Mouse (Mus musculus): ENCODE measurements around the gene Aes. TPM values are rescaled to one million over a fixed set of nuclear protein-coding genes. Genes with fewer than 3 reads are reported as not detected.
A peak's percentile ranks its signal among the peaks of the same experiment; 100 is the strongest.

The Aes gene
- polyA plus RNA-seq, 1 experiment from 2014 or later = 536 TPM

GRCm38 (mm10) chr10:81605974-81606751 is 46.9 kb downstream of the Aes start, which contains the start of gene BC025920:
Gene BC025920 (plus strand): TSS chr10:81606270.
- WGBS = 1% methylated on average over 39 of the region's 39 CpGs
- Histone ChIP-seq H3K9ac (ENCODE audit: low read depth, low read length) (peak within 1 kb of the TSS; percentile 28; the same call in 1 of the 2 replicates), H3K27me3 (replicated peaks; ENCODE audit: control insufficient read depth, insufficient read depth, low read length) (no peaks in the 10 kb centered on the region), H3K4me1 (replicated peaks; ENCODE audit: control insufficient read depth, insufficient read depth, low read length) (peaks cover 17% of the 10 kb centered on the region), H3K36me3 (ENCODE audit: control insufficient read depth, insufficient read depth) (no peaks in the 10 kb centered on the region), H3K27ac (ENCODE audit: low read depth, low read length) (peak within 1 kb of the TSS; percentile 89), H3K9me3 (ENCODE audit: control insufficient read depth) (peaks cover 3% of the 10 kb centered on the region; the same call in 1 of the 2 replicates), H3K4me2 (replicated peaks; ENCODE audit: low read depth) (peak within 1 kb of the TSS; percentile 75), H3K4me3 (ENCODE audit: low read depth, low read length) (peak within 1 kb of the TSS; percentile 45)
- peak; percentile 88 for ATAC-seq
- TF ChIP-seq CTCF (IDR thresholded peaks at IDR 0.05; ENCODE audit: low read depth) = no peak

- H3K4me3 ChIP-seq (ENCODE audit: low read depth, low read length) = no peak overlapping the region
- no peak for ATAC-seq
- peak; percentile 54 for TF ChIP-seq CTCF (IDR thresholded peaks at IDR 0.05; ENCODE audit: low read depth)
- H3K27ac ChIP-seq (ENCODE audit: low read depth, low read length) = no peak overlapping the region
- peaks cover 10% of the 10 kb centered on the region; the same call in 1 of the 2 replicates for H3K4me1 ChIP-seq (replicated peaks; ENCODE audit: control insufficient read depth, insufficient read depth, low read length)
- no peaks in the 10 kb centered on the region for H3K27me3 ChIP-seq (replicated peaks; ENCODE audit: control insufficient read depth, insufficient read depth, low read length)
- no peak overlapping the region for H3K4me2 ChIP-seq (replicated peaks; ENCODE audit: low read depth)
- no peaks in the 10 kb centered on the region for H3K36me3 ChIP-seq (ENCODE audit: control insufficient read depth, insufficient read depth)
- H3K9me3 ChIP-seq (ENCODE audit: control insufficient read depth) = peaks cover 3% of the 10 kb centered on the region; the same call in 1 of the 2 replicates
- WGBS = 90% methylated on average over 1 of the region's 1 CpGs
- no peak overlapping the region for H3K9ac ChIP-seq (ENCODE audit: low read depth, low read length)
Measured at GRCm38 (mm10) chr10:81608308-81608707, 49.0 kb downstream of the Aes start.

GRCm38 (mm10) chr10:81612779-81613178 is 53.5 kb downstream of the Aes start:
- Histone ChIP-seq H3K9ac (ENCODE audit: low read depth, low read length) (no peak overlapping the region), H3K9me3 (ENCODE audit: control insufficient read depth) (peaks cover 3% of the 10 kb centered on the region; the same call in 1 of the 2 replicates), H3K27ac (ENCODE audit: low read depth, low read length) (no peak overlapping the region), H3K27me3 (replicated peaks; ENCODE audit: control insufficient read depth, insufficient read depth, low read length) (no peaks in the 10 kb centered on the region), H3K4me2 (replicated peaks; ENCODE audit: low read depth) (no peak overlapping the region), H3K4me3 (ENCODE audit: low read depth, low read length) (no peak overlapping the region), H3K36me3 (ENCODE audit: control insufficient read depth, insufficient read depth) (no peaks in the 10 kb centered on the region), H3K4me1 (replicated peaks; ENCODE audit: control insufficient read depth, insufficient read depth, low read length) (no peaks in the 10 kb centered on the region)
- ATAC-seq = no peak
- 69% methylated on average over 3 of the region's 3 CpGs for WGBS
- TF ChIP-seq CTCF (IDR thresholded peaks at IDR 0.05; ENCODE audit: low read depth) = no peak

GRCm38 (mm10) chr10:81615486-81615885 is 56.2 kb downstream of the Aes start:
- TF ChIP-seq CTCF (IDR thresholded peaks at IDR 0.05; ENCODE audit: low read depth) = no peak
- no peak overlapping the region for H3K27ac ChIP-seq (ENCODE audit: low read depth, low read length)
- peaks cover 3% of the 10 kb centered on the region; the same call in 1 of the 2 replicates for H3K9me3 ChIP-seq (ENCODE audit: control insufficient read depth)
- no peaks in the 10 kb centered on the region for H3K4me1 ChIP-seq (replicated peaks; ENCODE audit: control insufficient read depth, insufficient read depth, low read length)
- H3K9ac ChIP-seq (ENCODE audit: low read depth, low read length) = no peak overlapping the region
- no peaks in the 10 kb centered on the region for H3K27me3 ChIP-seq (replicated peaks; ENCODE audit: control insufficient read depth, insufficient read depth, low read length)
- 75% methylated on average over 6 of the region's 6 CpGs for WGBS
- H3K36me3 ChIP-seq (ENCODE audit: control insufficient read depth, insufficient read depth) = no peaks in the 10 kb centered on the region
- no peak overlapping the region for H3K4me2 ChIP-seq (replicated peaks; ENCODE audit: low read depth)
- no peak for ATAC-seq
- no peak overlapping the region for H3K4me3 ChIP-seq (ENCODE audit: low read depth, low read length)

Other genes with a start within 250 kb of the Aes start
- gene Cactin, start 238.4 kb upstream of the Aes start, polyA plus RNA-seq (2015; fragmentation: Nextera tagmentation; extraction: Ambion mirVana) = 14.7 and 15.0 TPM in 2 replicates
- gene Tbxa2r, start 230.8 kb upstream of the Aes start, polyA plus RNA-seq (2015; fragmentation: Nextera tagmentation; extraction: Ambion mirVana) = 9.8 and 10.7 TPM in 2 replicates
- gene Gipc3, start 216.2 kb upstream of the Aes start, polyA plus RNA-seq (2015; fragmentation: Nextera tagmentation; extraction: Ambion mirVana) = 0.04 and 0.08 TPM in 2 replicates
- 99.8 and 111 TPM in 2 replicates for gene Hmg20b, start 209.0 kb upstream of the Aes start, polyA plus RNA-seq (2015; fragmentation: Nextera tagmentation; extraction: Ambion mirVana)
- 29.6 and 32.8 TPM in 2 replicates for gene Mfsd12, start 202.0 kb upstream of the Aes start, polyA plus RNA-seq (2015; fragmentation: Nextera tagmentation; extraction: Ambion mirVana)
- gene 4930404N11Rik, start 193.7 kb upstream of the Aes start, polyA plus RNA-seq (2015; fragmentation: Nextera tagmentation; extraction: Ambion mirVana) = 0.85 and 1.5 TPM in 2 replicates
- 40.8 and 45.2 TPM in 2 replicates for gene Fzr1, start 181.0 kb upstream of the Aes start, polyA plus RNA-seq (2015; fragmentation: Nextera tagmentation; extraction: Ambion mirVana)
- 54.0 and 59.4 TPM in 2 replicates for gene Dohh, start 175.1 kb upstream of the Aes start, polyA plus RNA-seq (2015; fragmentation: Nextera tagmentation; extraction: Ambion mirVana)
- gene Gm48551, start 175.0 kb upstream of the Aes start, polyA plus RNA-seq (2015; fragmentation: Nextera tagmentation; extraction: Ambion mirVana) = 0.76 and 1.1 TPM in 2 replicates
- 0.31 TPM in 1 of 2 replicates, not detected in the other for gene Gm48552, start 170.5 kb upstream of the Aes start, polyA plus RNA-seq (2015; fragmentation: Nextera tagmentation; extraction: Ambion mirVana)
- gene Smim24, start 166.4 kb upstream of the Aes start, polyA plus RNA-seq (2015; fragmentation: Nextera tagmentation; extraction: Ambion mirVana) = 1,233 and 1,333 TPM in 2 replicates
- gene Nfic, start 103.9 kb upstream of the Aes start, polyA plus RNA-seq (2015; fragmentation: Nextera tagmentation; extraction: Ambion mirVana) = 29.2 and 35.1 TPM in 2 replicates
- 0.76 and 1.0 TPM in 2 replicates for gene Celf5, start 76.8 kb upstream of the Aes start, polyA plus RNA-seq (2015; fragmentation: Nextera tagmentation; extraction: Ambion mirVana)
- gene Ncln, start 63.1 kb upstream of the Aes start, polyA plus RNA-seq (2015; fragmentation: Nextera tagmentation; extraction: Ambion mirVana) = 58.6 and 61.1 TPM in 2 replicates
- 0.50 and 0.74 TPM in 2 replicates for gene S1pr4, start 59.4 kb upstream of the Aes start, polyA plus RNA-seq (2015; fragmentation: Nextera tagmentation; extraction: Ambion mirVana)
- gene Gna15, start 35.3 kb upstream of the Aes start, polyA plus RNA-seq (2015; fragmentation: Nextera tagmentation; extraction: Ambion mirVana) = 0.64 and 0.78 TPM in 2 replicates
- 188 and 195 TPM in 2 replicates for gene Gna11, start 14.3 kb upstream of the Aes start, polyA plus RNA-seq (2015; fragmentation: Nextera tagmentation; extraction: Ambion mirVana)
- 3.0 and 5.2 TPM in 2 replicates for gene Tle2, start 15.1 kb downstream of the Aes start, polyA plus RNA-seq (2015; fragmentation: Nextera tagmentation; extraction: Ambion mirVana)
- gene Tle6, start 41.6 kb downstream of the Aes start, polyA plus RNA-seq (2015; fragmentation: Nextera tagmentation; extraction: Ambion mirVana) = 3.9 and 4.2 TPM in 2 replicates
- 0.18 and 0.20 TPM in 2 replicates for gene BC025920, start 46.8 kb downstream of the Aes start, polyA plus RNA-seq (2015; fragmentation: Nextera tagmentation; extraction: Ambion mirVana)
- 13.5 and 13.9 TPM in 2 replicates for gene Sirt6, start 68.3 kb downstream of the Aes start, polyA plus RNA-seq (2015; fragmentation: Nextera tagmentation; extraction: Ambion mirVana)
- 3.5 and 4.2 TPM in 2 replicates for gene Ankrd24, start 69.1 kb downstream of the Aes start, polyA plus RNA-seq (2015; fragmentation: Nextera tagmentation; extraction: Ambion mirVana)
- gene Gm10778, start 89.6 kb downstream of the Aes start, polyA plus RNA-seq (2015; fragmentation: Nextera tagmentation; extraction: Ambion mirVana) = 1.6 TPM in 2 replicates
- gene Zfp433, start 145.3 kb downstream of the Aes start, polyA plus RNA-seq (2015; fragmentation: Nextera tagmentation; extraction: Ambion mirVana) = 4.4 and 7.8 TPM in 2 replicates
- gene Gm3055, start 211.7 kb downstream of the Aes start, polyA plus RNA-seq (2015; fragmentation: Nextera tagmentation; extraction: Ambion mirVana) = 1.0 and 1.4 TPM in 2 replicates